Mouse (Mus musculus) forebrain, embryonic 13.5 days (tissue): ENCODE measurements around the gene Angptl6. TPM values are rescaled to one million over a fixed set of nuclear protein-coding genes. Genes with fewer than 3 reads are reported as not detected.

Source experiments
- ATAC-seq: fragments of 200-750 bp; cut with Nextera tagmentation; 2 replicates; pipeline ENCODE4 v1.8.0; 2017
- H3K27ac ChIP-seq: fragments of 300-500 bp; sonication (generic); 2 replicates; pipeline ENCODE4 v1.5.1; 2015; ENCODE audit warnings: inconsistent platforms, mild to moderate bottlenecking, moderate library complexity
- H3K27me3 ChIP-seq: fragments of 300-500 bp; sonication (generic); 2 replicates; pipeline ENCODE4 v1.6.1; 2015; ENCODE audit warnings: mild to moderate bottlenecking, inconsistent platforms
- H3K36me3 ChIP-seq: fragments of 300-500 bp; sonication (generic); 2 replicates; pipeline ENCODE4 v1.6.1; 2015; ENCODE audit warnings: mild to moderate bottlenecking, inconsistent platforms; ENCODE audit not compliant: poor library complexity, severe bottlenecking
- H3K4me1 ChIP-seq: fragments of 300-500 bp; sonication (generic); 2 replicates; pipeline ENCODE4 v1.6.1; 2015; ENCODE audit warnings: inconsistent platforms
- H3K4me2 ChIP-seq: fragments of 300-500 bp; sonication (generic); 2 replicates; pipeline ENCODE4 v1.6.1; 2015; ENCODE audit warnings: inconsistent platforms, mild to moderate bottlenecking, moderate library complexity
- H3K4me3 ChIP-seq: fragments of 300-500 bp; sonication (generic); 2 replicates; pipeline ENCODE4 v1.5.1; 2015; ENCODE audit warnings: mild to moderate bottlenecking, inconsistent platforms
- H3K9ac ChIP-seq: fragments of 300-500 bp; sonication (generic); 2 replicates; pipeline ENCODE4 v1.6.1; 2015; ENCODE audit warnings: mild to moderate bottlenecking, inconsistent platforms
- H3K9me3 ChIP-seq: fragments of 300-500 bp; sonication (generic); replicated peaks from 2 replicates; pipeline ENCODE4 v1.6.1; 2016; ENCODE audit warnings: inconsistent platforms
- WGBS: fragments of 180-500 bp; shearing (Covaris S2); methylation state at CpG from one replicate; pipeline ENCODE4 v1.1.7; 2015; 5-methylcytosine and 5-hydroxymethylcytosine counted together
- polyA plus RNA-seq: library from polyadenylated mRNA; unstranded; fragments of >200 nt; fragmentation: Nextera tagmentation; extraction: Ambion mirVana; gene quantifications from 2 replicates; pipeline ENCODE4 v1.2.1, GENCODE M21; 2015

The Angptl6 gene
- polyA plus RNA-seq, 1 experiment from 2014 or later, result 8.5 TPM

GRCm38 (mm10) chr9:20877118-20878040 is 2.1 kb downstream of the Angptl6 start:
- H3K27me3 ChIP-seq, result 0 out of 2 replicates have a peak, but pooled peaks cover 3% of the 10 kb centered on the region
- peak overlapping the region; percentile 62 for H3K4me2 ChIP-seq
- no peak; the same call in 1 of the 2 replicates for ATAC-seq
- H3K36me3 ChIP-seq, result no peaks in the 10 kb centered on the region
- peaks cover 4% of the 10 kb centered on the region; the same call in 1 of the 2 replicates for H3K4me1 ChIP-seq
- H3K4me3 ChIP-seq, result peak overlapping the region; percentile 39
- H3K9ac ChIP-seq, result peak overlapping the region; percentile 59
- peak overlapping the region; percentile 91 for H3K27ac ChIP-seq
- 36% methylated on average over 14 of the region's 14 CpGs for WGBS
- H3K9me3 ChIP-seq, result no peaks in the 10 kb centered on the region

GRCm38 (mm10) chr9:20876318-20877117 is 3.0 kb downstream of the Angptl6 start:
- Histone ChIP-seq H3K9ac (no peak overlapping the region), H3K4me2 (no peak overlapping the region), H3K36me3 (no peaks in the 10 kb centered on the region), H3K27ac (no peak overlapping the region), H3K4me1 (peaks cover 4% of the 10 kb centered on the region; the same call in 1 of the 2 replicates), H3K27me3 (0 out of 2 replicates have a peak, but pooled peaks cover 3% of the 10 kb centered on the region), H3K4me3 (no peak overlapping the region), H3K9me3 (no peaks in the 10 kb centered on the region)
- no peak for ATAC-seq
- 81% methylated on average over 8 of the region's 9 CpGs for WGBS

DNA sequence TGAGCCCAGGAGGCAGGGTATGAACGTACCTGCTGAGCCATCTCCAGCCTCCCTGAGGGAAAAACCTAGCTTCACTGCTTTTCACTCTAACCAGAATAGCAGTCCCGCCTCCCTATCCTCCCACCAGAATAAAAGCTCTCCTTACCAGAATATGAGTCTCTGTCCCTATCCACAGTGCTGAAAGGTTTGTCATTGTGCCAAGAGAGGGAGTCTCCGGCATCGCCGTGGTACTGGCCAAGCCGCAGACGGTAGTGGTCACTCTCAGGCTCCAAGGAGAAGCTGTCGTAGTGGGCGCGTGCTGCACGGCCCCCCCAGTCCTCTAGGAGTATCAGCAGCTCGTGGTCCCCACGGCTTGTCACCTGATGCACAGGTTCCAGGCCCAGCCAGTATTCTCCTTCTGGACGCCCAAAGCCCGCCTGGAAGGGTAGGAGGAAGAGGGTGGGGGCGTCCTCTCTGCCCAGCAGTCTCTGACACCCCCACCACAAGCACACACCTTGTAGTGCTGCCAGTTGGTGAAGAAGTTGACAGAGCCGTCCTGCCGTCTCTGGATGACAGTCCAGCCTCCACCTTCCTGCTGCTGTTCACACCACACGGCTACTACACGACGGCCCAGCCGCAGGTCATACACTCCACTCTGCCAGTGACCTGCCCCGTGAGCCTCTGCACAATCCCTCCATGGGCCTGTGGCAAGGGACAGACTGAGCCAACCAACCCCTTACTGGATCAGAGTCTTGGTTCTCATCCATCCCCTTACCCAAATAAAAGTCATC is 4.3 kb downstream of the Angptl6 start:
- Histone ChIP-seq H3K4me2 (no peak overlapping the region), H3K27ac (no peak overlapping the region), H3K4me1 (peaks cover 4% of the 10 kb centered on the region; the same call in 1 of the 2 replicates), H3K9ac (no peak overlapping the region; the same call in 1 of the 2 replicates), H3K9me3 (no peaks in the 10 kb centered on the region), H3K4me3 (no peak overlapping the region), H3K27me3 (peaks cover 15% of the 10 kb centered on the region), H3K36me3 (no peaks in the 10 kb centered on the region)
- no peak for ATAC-seq
- 68% methylated on average over 23 of the region's 23 CpGs for WGBS

DNA sequence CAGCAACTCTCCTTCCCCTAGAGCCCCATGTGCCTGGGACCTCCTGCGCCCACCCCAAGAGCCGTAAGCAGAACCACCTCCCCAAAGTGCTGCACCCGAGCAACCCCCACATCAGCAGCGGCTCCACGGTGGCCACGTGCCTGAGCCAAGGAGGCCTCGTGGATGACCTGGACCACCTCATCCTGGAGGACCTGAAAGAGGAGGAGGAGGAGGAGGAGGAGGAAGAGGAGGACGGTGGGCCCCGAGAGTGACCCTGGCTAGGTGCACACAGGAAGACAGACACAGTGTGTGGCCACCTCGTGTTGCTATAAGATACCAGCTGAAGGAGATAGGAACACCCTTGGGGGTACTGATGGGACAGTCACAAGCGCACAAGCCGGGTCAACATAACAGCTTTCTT is 6.0 kb downstream of the Angptl6 start:
- no peaks in the 10 kb centered on the region for H3K9me3 ChIP-seq
- peaks cover 4% of the 10 kb centered on the region; the same call in 1 of the 2 replicates for H3K4me1 ChIP-seq
- peaks cover 31% of the 10 kb centered on the region for H3K27me3 ChIP-seq
- no peak overlapping the region for H3K27ac ChIP-seq
- WGBS, result 83% methylated on average over 12 of the region's 12 CpGs
- H3K36me3 ChIP-seq, result no peaks in the 10 kb centered on the region
- no peak for ATAC-seq
- H3K4me3 ChIP-seq, result no peak overlapping the region
- no peak overlapping the region for H3K9ac ChIP-seq
- no peak overlapping the region for H3K4me2 ChIP-seq

GRCm38 (mm10) chr9:20872991-20873390 is 6.5 kb downstream of the Angptl6 start:
- no peaks in the 10 kb centered on the region for H3K9me3 ChIP-seq
- no peak overlapping the region for H3K9ac ChIP-seq
- ATAC-seq, result no peak
- 93% methylated on average over 10 of the region's 10 CpGs for WGBS
- no peak overlapping the region for H3K4me3 ChIP-seq
- H3K27me3 ChIP-seq, result peaks cover 37% of the 10 kb centered on the region
- no peak overlapping the region for H3K27ac ChIP-seq
- peaks cover 4% of the 10 kb centered on the region; the same call in 1 of the 2 replicates for H3K4me1 ChIP-seq
- no peaks in the 10 kb centered on the region for H3K36me3 ChIP-seq
- no peak overlapping the region for H3K4me2 ChIP-seq

- ATAC-seq, result no peak
- Histone ChIP-seq H3K36me3 (no peaks in the 10 kb centered on the region), H3K27me3 (peaks cover 59% of the 10 kb centered on the region), H3K27ac (no peak overlapping the region), H3K9me3 (no peaks in the 10 kb centered on the region), H3K4me2 (no peak overlapping the region), H3K4me1 (no peaks in the 10 kb centered on the region), H3K4me3 (no peak overlapping the region), H3K9ac (no peak overlapping the region)
- WGBS, result 72% methylated on average over 12 of the region's 12 CpGs
Observed at GRCm38 (mm10) chr9:20870211-20871173, 9.0 kb downstream of the Angptl6 start.

DNA sequence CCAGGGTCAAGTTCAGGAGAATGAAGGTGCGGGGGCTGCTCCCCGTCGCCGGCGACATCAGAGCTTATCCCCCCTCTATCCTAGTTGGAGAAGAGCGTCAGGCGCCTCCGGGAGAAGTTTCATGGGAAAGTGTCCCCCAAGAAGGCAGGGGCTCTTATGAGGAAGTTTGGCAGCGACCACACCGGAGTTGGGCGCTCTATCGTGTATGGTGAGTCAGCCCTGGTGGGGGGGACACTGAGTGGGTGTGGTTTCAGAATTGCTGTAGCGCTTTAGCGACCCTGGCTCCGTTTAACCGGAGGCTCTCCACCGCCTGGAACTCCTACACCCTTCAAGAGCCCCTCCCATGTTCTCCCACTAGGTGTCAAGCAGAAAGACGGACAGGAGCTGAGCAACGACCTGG is 10.3 kb downstream of the Angptl6 start:
- Histone ChIP-seq H3K27me3 (peaks cover 59% of the 10 kb centered on the region), H3K4me3 (no peak overlapping the region)
- no peak for ATAC-seq

GRCm38 (mm10) chr9:20868448-20869001 is 11.0 kb downstream of the Angptl6 start, which contains the start of gene A230050P20Rik:
Gene A230050P20Rik (plus strand): TSS chr9:20868642.
- H3K27me3 ChIP-seq, result peaks cover 59% of the 10 kb centered on the region
- no peak within 1 kb of the TSS for H3K9ac ChIP-seq
- H3K27ac ChIP-seq, result no peak within 1 kb of the TSS
- no peaks in the 10 kb centered on the region for H3K9me3 ChIP-seq
- peak within 1 kb of the TSS; percentile 24 for H3K4me3 ChIP-seq
- peak within 1 kb of the TSS; percentile 45 for H3K4me2 ChIP-seq
- no peaks in the 10 kb centered on the region for H3K4me1 ChIP-seq
- 12% methylated on average over 49 of the region's 53 CpGs for WGBS
- no peaks in the 10 kb centered on the region for H3K36me3 ChIP-seq
- ATAC-seq, result no peak

More for the DNA sequence above, 10.3 kb downstream of the Angptl6 start:
- no peaks in the 10 kb centered on the region for H3K9me3 ChIP-seq
- no peak overlapping the region for H3K9ac ChIP-seq
- no peaks in the 10 kb centered on the region for H3K4me1 ChIP-seq
- peak overlapping the region; percentile 45 for H3K4me2 ChIP-seq
- H3K27ac ChIP-seq, result no peak overlapping the region
- 8% methylated on average over 19 of the region's 19 CpGs for WGBS
- no peaks in the 10 kb centered on the region for H3K36me3 ChIP-seq

- peaks cover 57% of the 10 kb centered on the region for H3K27me3 ChIP-seq
- no peaks in the 10 kb centered on the region for H3K4me1 ChIP-seq
- no peak overlapping the region for H3K4me3 ChIP-seq
- H3K9ac ChIP-seq, result no peak overlapping the region
- H3K27ac ChIP-seq, result no peak overlapping the region
- H3K9me3 ChIP-seq, result no peaks in the 10 kb centered on the region
- no peak overlapping the region for H3K4me2 ChIP-seq
- no peaks in the 10 kb centered on the region for H3K36me3 ChIP-seq
- no peak for ATAC-seq
- 58% methylated on average over 3 of the region's 3 CpGs for WGBS
Observed at GRCm38 (mm10) chr9:20866879-20867278, 12.6 kb downstream of the Angptl6 start.

DNA sequence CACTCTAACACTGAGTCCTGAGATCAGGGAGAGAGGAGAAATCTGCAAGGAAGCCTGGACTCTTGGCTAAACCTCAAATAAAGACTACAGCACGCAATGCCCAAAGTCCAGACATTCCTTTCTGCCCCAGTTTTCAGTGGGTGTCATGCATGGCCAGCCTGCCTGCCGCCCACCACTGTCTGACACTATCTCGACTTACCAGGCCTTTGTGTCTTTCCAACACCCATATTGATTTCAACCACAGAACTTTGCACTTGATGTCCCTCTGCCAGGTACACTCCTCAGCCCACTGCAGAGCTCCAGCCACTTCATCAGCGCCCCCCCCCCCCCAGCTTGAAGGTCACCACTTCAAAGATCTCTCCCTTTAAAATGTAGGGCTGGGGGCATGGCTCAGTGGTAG is 17.3 kb downstream of the Angptl6 start:
- no peaks in the 10 kb centered on the region for H3K4me1 ChIP-seq
- 56% methylated on average over 4 of the region's 4 CpGs for WGBS
- H3K27ac ChIP-seq, result no peak overlapping the region
- H3K9me3 ChIP-seq, result no peaks in the 10 kb centered on the region
- H3K36me3 ChIP-seq, result no peaks in the 10 kb centered on the region
- peaks cover 27% of the 10 kb centered on the region for H3K27me3 ChIP-seq
- H3K4me3 ChIP-seq, result no peak overlapping the region
- H3K4me2 ChIP-seq, result no peak overlapping the region
- no peak overlapping the region for H3K9ac ChIP-seq
- ATAC-seq, result no peak
